Mouse (Mus musculus): Measurements from ENCODE around the gene Bcl11a.

- TF ChIP-seq MAX (IDR thresholded peaks at IDR 0.05; ENCODE audit: low read depth) = no peak
- TF ChIP-seq POLR2A (IDR thresholded peaks at IDR 0.05; ENCODE audit: insufficient read length, low read depth) = no peak
- no peak for TF ChIP-seq POLR2AphosphoS2 (IDR thresholded peaks at IDR 0.05; ENCODE audit: insufficient read length, low read depth)
Measured at GRCm38 (mm10) chr11:24061819-24062218, 16.0 kb upstream of the Bcl11a start.
